Mouse (Mus musculus) forebrain, embryonic 12.5 days (tissue): ENCODE measurements around the gene Anks4b. TPM values are rescaled to one million over a fixed set of nuclear protein-coding genes. Genes with fewer than 3 reads are reported as not detected.

Source experiments
- ATAC-seq: fragments of 200-750 bp; cut with Nextera tagmentation; 2 replicates; pipeline ENCODE4 v1.8.0; 2017; ENCODE audit warnings: moderate TSS enrichment; ENCODE audit not compliant: low FRiP score
- H3K27ac ChIP-seq: fragments of 300-500 bp; sonication (generic); 2 replicates; pipeline ENCODE4 v1.5.1; 2016; ENCODE audit warnings: mild to moderate bottlenecking
- H3K27me3 ChIP-seq: fragments of 300-500 bp; sonication (generic); 2 replicates; pipeline ENCODE4 v1.6.1; 2016; ENCODE audit warnings: mild to moderate bottlenecking
- H3K36me3 ChIP-seq: fragments of 300-500 bp; sonication (generic); replicated peaks from 2 replicates; pipeline ENCODE4 v1.6.1; 2016; ENCODE audit warnings: mild to moderate bottlenecking
- H3K4me1 ChIP-seq: fragments of 300-500 bp; sonication (generic); 2 replicates; pipeline ENCODE4 v1.6.1; 2016
- H3K4me2 ChIP-seq: fragments of 300-500 bp; sonication (generic); 2 replicates; pipeline ENCODE4 v1.6.1; 2016; ENCODE audit warnings: mild to moderate bottlenecking, moderate library complexity
- H3K4me3 ChIP-seq: fragments of 300-500 bp; sonication (generic); replicated peaks from 2 replicates; pipeline ENCODE4 v1.5.1; 2016; ENCODE audit warnings: mild to moderate bottlenecking
- H3K9ac ChIP-seq: fragments of 300-500 bp; sonication (generic); 2 replicates; pipeline ENCODE4 v1.6.1; 2016; ENCODE audit warnings: mild to moderate bottlenecking
- H3K9me3 ChIP-seq: fragments of 300-500 bp; sonication (generic); 2 replicates; pipeline ENCODE4 v1.6.1; 2016
- WGBS: fragments of 180-500 bp; shearing (Covaris S2); methylation state at CpG from one replicate; pipeline ENCODE4 v1.1.7; 2016; 5-methylcytosine and 5-hydroxymethylcytosine counted together
- polyA plus RNA-seq: library from polyadenylated mRNA; unstranded; fragments of >200 nt; fragmentation: Nextera tagmentation; extraction: Ambion mirVana; gene quantifications from 2 replicates; pipeline ENCODE4 v1.2.1, GENCODE M21; 2016

The Anks4b gene
- 0.05 TPM in 1 of 2 replicates, not detected in the other for polyA plus RNA-seq

DNA sequence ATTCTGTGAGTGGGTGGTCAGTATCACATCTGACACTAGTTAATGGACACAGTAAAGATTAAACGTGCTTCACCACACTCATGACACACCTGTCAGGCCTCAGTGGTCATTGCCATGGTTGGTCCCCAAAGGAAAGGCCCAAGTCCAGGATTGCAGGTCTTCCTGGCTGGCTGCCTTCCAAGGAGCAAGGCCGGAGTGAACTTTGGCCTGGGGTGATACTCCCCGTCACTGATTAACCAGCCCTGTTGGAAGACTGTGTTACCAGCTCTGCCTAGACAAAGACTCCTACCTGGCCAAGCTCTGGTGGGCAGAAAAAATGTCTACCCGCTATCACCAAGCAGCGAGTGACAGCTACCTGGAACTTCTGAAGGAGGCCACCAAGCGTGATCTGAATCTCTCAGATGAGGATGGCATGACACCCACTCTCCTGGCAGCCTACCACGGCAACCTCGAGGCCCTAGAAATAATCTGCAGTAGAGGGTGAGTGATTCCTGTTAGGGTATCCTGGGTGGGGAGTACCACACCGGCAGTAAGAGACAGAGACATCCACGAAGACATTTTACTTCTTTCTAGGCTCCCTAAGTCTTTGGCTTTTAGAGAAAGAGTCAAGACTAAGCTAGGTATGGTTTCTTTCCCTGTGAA lies at the start of gene Anks4b:
Gene Anks4b (plus strand): TSS at position 256 of the 642 bp plus-strand sequence.
- Histone ChIP-seq H3K4me3 (no peak within 1 kb of the TSS), H3K27ac (no peak within 1 kb of the TSS), H3K4me1 (no peaks in the 10 kb centered on the region), H3K9ac (no peak within 1 kb of the TSS), H3K4me2 (no peak within 1 kb of the TSS), H3K27me3 (0 out of 2 replicates have a peak, but pooled peaks cover 8% of the 10 kb centered on the region), H3K9me3 (no peaks in the 10 kb centered on the region), H3K36me3 (no peaks in the 10 kb centered on the region)
- ATAC-seq = no peak
- WGBS = 90% methylated on average over 10 of the region's 10 CpGs

DNA sequence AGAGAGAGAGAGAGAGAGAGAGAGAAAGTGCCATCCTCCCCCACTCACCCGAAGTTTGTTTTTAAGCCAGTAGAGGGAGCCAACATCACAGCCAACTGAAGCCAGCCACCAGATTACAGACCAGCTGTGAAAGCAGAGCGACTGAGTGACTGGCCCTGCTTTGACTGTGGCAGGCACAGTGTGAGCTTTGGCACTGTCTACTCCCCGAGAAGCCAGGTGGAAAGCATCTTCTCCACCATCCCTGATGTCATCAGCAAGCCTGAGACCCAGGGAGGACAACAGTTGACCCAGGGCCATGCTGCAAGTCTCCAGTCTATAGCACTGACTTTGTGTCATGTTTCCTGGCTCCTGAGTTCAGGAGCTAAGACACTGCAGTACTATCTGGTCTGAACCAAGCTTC lies 48.8 kb upstream of the Anks4b start:
- ATAC-seq = peak; percentile 55; the same call in 1 of the 2 replicates
- H3K27ac ChIP-seq = no peak overlapping the region

DNA sequence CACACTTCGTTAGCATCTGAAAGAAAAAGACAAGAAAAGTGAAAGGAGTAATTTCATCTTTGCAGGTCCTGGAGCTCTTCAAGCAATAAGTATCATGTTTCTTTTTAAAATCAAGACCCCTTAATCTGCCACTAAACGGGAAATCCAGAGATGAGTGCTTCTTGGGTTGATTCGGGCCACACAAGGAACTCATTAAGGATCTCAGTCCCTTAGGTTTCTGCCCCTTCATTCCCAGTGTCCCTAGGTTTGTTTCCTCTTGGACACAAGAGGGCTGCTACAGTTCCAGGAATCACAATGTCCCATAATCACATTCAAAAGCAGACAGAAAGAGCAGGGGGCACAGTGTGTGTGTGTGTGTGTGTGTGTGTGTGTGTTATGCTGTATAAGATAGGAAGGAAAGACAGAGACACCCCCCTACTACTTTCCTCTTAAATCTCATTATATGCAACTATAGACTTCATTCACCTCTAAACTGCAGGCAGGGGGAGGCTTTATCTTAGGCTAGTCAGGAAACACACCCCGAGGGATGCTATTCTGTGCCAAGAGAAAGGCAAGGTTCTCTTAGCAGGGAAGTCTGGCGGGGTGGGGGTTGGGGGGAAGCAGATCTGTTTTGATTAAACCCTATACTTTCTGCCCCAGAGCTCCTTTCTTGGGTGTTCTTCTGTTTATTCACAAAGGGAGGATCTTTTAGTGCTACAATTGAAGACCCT lies 46.5 kb upstream of the Anks4b start:
- Histone ChIP-seq H3K27me3 (peaks cover 8% of the 10 kb centered on the region; the same call in 1 of the 2 replicates), H3K4me2 (no peak overlapping the region), H3K36me3 (no peaks in the 10 kb centered on the region), H3K4me3 (no peak overlapping the region), H3K27ac (no peak overlapping the region), H3K4me1 (peaks cover 12% of the 10 kb centered on the region; the same call in 1 of the 2 replicates), H3K9ac (no peak overlapping the region), H3K9me3 (no peaks in the 10 kb centered on the region)
- ATAC-seq = no peak
- 8% methylated on average over 5 of the region's 5 CpGs for WGBS

More for the DNA sequence above, 48.8 kb upstream of the Anks4b start:
- Histone ChIP-seq H3K27me3 (peaks cover 8% of the 10 kb centered on the region; the same call in 1 of the 2 replicates), H3K4me3 (no peak overlapping the region), H3K9me3 (no peaks in the 10 kb centered on the region), H3K36me3 (no peaks in the 10 kb centered on the region), H3K9ac (no peak overlapping the region), H3K4me2 (no peak overlapping the region), H3K4me1 (peaks cover 12% of the 10 kb centered on the region; the same call in 1 of the 2 replicates)
- 2% methylated on average over 3 of the region's 3 CpGs for WGBS

DNA sequence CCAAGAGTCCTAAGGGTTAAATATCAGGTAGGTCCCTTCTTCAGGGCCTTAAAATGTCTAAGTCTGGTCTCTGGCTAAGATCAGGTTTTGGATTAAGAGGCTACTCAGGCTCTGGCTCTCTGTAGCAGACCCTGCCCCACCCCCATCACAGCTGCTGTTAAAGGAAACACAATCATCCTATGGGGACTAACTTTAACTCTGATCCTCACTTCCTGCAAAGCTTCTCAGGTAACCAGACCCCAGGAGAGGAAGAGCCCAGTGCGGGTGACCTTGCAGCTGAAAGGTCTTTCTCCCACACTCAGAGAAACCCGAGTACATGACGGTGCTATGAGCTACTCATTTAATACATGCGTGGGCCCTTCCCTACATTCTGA lies 46.0 kb upstream of the Anks4b start:
- no peak for ATAC-seq
- H3K4me1 ChIP-seq = peaks cover 12% of the 10 kb centered on the region; the same call in 1 of the 2 replicates
- no peak overlapping the region for H3K4me2 ChIP-seq
- peaks cover 8% of the 10 kb centered on the region; the same call in 1 of the 2 replicates for H3K27me3 ChIP-seq
- WGBS = 43% methylated on average over 4 of the region's 4 CpGs
- H3K9ac ChIP-seq = no peak overlapping the region
- no peak overlapping the region for H3K4me3 ChIP-seq
- no peak overlapping the region for H3K27ac ChIP-seq
- no peaks in the 10 kb centered on the region for H3K36me3 ChIP-seq
- no peaks in the 10 kb centered on the region for H3K9me3 ChIP-seq

DNA sequence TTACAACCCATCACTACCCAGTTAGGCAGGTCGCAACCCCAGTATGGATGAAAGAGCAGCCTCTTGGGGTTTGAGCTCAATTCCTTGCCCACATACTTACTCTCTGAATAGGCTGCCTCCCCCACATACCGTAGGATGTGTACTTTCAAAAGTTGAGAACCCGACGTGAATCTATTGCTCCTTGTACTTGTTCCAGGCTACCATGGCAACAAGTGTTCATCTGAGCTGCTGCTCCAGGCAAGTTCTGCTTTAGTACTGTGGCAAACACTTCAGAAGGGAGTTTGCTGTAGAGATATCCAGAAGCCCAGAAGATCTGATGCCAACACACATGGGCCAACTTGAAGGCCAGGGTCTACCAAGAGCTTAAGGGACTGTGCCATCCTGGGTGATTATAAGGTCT lies 44.7 kb upstream of the Anks4b start:
- Histone ChIP-seq H3K4me2 (no peak overlapping the region), H3K9me3 (no peaks in the 10 kb centered on the region), H3K27ac (no peak overlapping the region), H3K36me3 (no peaks in the 10 kb centered on the region), H3K9ac (no peak overlapping the region), H3K27me3 (peaks cover 8% of the 10 kb centered on the region; the same call in 1 of the 2 replicates), H3K4me3 (no peak overlapping the region), H3K4me1 (peaks cover 12% of the 10 kb centered on the region; the same call in 1 of the 2 replicates)
- no peak for ATAC-seq
- WGBS = 72% methylated on average over 4 of the region's 4 CpGs

DNA sequence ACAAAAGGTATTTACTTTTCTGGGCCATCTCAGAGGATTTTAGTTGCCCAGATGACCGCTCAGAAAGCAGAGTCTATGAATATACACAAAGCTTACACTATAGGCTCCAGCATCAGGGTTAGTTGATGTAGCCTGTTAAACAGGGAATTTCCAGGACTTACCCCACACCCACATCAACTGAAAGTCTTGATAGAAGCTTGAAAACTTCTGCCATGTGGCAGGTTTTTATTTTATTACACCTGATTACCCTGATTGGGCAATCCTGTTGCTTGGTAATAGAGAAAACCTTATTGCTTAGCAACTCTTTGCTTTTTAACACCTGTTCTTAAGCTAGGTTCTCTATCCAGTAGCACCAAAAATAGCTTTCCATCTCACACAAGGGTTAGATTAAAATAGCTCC lies 30.9 kb upstream of the Anks4b start:
- H3K27me3 ChIP-seq = 0 out of 2 replicates have a peak, but pooled peaks cover 12% of the 10 kb centered on the region
- no peak overlapping the region for H3K27ac ChIP-seq
- H3K36me3 ChIP-seq = no peaks in the 10 kb centered on the region
- no peaks in the 10 kb centered on the region for H3K4me1 ChIP-seq
- 86% methylated on average over 1 of the region's 1 CpGs for WGBS
- ATAC-seq = no peak
- no peak overlapping the region for H3K4me2 ChIP-seq
- no peak overlapping the region for H3K9ac ChIP-seq
- no peak overlapping the region for H3K4me3 ChIP-seq
- H3K9me3 ChIP-seq = no peaks in the 10 kb centered on the region

DNA sequence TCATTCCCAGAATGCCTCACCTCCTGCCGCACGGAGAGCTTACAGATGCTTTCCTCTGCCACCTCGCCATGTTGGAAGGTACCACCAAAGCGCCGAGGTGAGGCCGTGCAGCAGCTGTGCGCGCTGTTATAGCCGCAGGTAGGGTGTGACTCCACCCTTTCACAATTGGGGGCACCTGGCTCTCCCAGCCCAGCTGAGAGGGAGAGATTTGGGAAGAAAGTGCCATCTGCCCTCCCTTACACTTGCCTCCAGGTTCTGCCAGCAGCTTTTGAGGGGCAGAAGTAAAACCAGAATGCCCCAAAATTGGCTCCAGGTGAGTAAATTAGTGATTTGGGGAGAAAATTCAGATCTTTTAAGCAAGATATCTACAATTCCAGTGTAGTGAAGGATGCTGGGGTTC lies 28.5 kb upstream of the Anks4b start, which contains the start of gene Zp2:
Gene Zp2 (minus strand): TSS at position 101 of the 400 bp plus-strand sequence.
- Histone ChIP-seq H3K9me3 (no peaks in the 10 kb centered on the region), H3K36me3 (no peaks in the 10 kb centered on the region), H3K27me3 (peaks cover 18% of the 10 kb centered on the region; the same call in 1 of the 2 replicates), H3K4me1 (no peaks in the 10 kb centered on the region), H3K27ac (no peak within 1 kb of the TSS), H3K9ac (no peak within 1 kb of the TSS), H3K4me2 (no peak within 1 kb of the TSS), H3K4me3 (no peak within 1 kb of the TSS)
- WGBS = 80% methylated on average over 9 of the region's 9 CpGs
- ATAC-seq = no peak

DNA sequence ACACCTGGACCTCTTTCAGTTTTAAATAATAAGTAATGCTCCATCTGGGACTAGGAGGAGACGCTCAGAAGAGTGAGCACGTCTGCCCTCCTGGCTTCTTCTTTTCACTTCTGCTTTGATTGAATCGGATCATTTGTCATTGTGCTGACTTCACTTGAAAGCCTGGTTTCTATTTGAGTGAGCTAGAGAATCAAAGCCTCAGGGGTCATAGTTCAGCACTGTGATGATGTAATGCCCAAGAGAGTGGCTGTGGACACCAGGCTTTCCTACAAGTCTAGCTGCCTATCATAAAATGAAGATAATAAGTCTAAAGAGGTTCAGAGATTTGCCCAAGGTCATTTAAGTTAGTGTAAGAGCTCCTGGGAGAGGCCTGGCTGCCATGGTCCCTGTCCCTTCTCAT lies 23.4 kb upstream of the Anks4b start:
- no peak overlapping the region for H3K4me3 ChIP-seq
- no peak overlapping the region for H3K4me2 ChIP-seq
- 17% methylated on average over 3 of the region's 3 CpGs for WGBS

DNA sequence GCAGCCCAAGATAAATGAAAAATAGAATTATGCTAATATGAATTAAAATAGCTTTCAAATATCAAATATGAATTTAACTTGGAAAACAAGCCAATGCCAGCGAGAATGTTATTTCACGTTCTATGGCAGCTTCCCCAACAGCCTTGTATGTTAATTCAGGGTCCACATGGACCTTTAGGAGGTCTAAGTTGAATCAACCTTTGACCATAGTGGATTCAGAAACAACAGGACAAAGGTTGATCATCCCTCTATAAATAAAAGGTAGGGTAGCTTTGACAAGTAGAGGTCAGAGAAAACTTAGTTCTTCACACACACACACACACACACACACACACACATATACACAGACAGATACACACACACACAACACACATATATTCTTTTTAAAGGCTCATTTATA lies 22.8 kb upstream of the Anks4b start:
- no peak for ATAC-seq
- no peak overlapping the region for H3K27ac ChIP-seq
- H3K9ac ChIP-seq = no peak overlapping the region
- H3K4me1 ChIP-seq = no peaks in the 10 kb centered on the region
- 91% methylated on average over 2 of the region's 2 CpGs for whole genome bisulfite sequencing
- peaks cover 49% of the 10 kb centered on the region for H3K27me3 ChIP-seq
- no peaks in the 10 kb centered on the region for H3K9me3 ChIP-seq
- no peak overlapping the region for H3K4me3 ChIP-seq
- H3K4me2 ChIP-seq = no peak overlapping the region
- H3K36me3 ChIP-seq = no peaks in the 10 kb centered on the region

More for the DNA sequence above, 23.4 kb upstream of the Anks4b start:
- Histone ChIP-seq H3K9me3 (no peaks in the 10 kb centered on the region), H3K36me3 (no peaks in the 10 kb centered on the region), H3K27me3 (peaks cover 43% of the 10 kb centered on the region), H3K9ac (no peak overlapping the region), H3K27ac (no peak overlapping the region), H3K4me1 (no peaks in the 10 kb centered on the region)
- ATAC-seq = no peak

DNA sequence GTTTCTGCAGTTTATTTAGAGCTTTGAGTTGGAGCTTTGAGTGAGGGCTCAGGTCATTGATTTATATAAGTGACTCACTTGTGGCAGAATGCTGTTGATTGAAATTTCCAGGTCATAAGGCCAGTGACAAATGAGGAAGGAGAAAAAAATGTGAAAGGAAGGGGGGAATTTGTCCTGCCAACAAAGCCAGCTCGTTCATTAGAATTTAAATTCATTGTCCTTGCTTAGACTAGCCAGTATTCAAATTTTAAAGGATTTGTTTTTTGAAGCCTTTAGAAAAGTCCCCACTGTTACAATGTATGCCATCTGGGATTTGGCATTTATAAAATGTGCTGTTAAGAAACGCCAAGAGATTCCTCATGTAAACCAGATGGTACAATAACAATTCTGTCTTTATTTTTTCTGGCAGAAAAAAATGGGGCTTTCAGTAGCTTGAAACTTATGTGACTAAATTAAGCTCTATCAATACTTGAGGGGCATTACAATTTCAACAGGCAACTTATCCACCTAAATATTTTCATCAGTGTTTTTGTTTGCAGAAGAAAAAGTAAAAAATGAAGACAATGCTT lies 16.7 kb upstream of the Anks4b start:
- peaks cover 23% of the 10 kb centered on the region for H3K4me1 ChIP-seq
- H3K9ac ChIP-seq = no peak overlapping the region
- no peak overlapping the region for H3K27ac ChIP-seq
- WGBS = 10% methylated on average over 2 of the region's 2 CpGs
- H3K4me2 ChIP-seq = no peak overlapping the region
- peaks cover 66% of the 10 kb centered on the region for H3K27me3 ChIP-seq
- no peaks in the 10 kb centered on the region for H3K36me3 ChIP-seq
- H3K9me3 ChIP-seq = no peaks in the 10 kb centered on the region
- no peak for ATAC-seq
- no peak overlapping the region for H3K4me3 ChIP-seq

DNA sequence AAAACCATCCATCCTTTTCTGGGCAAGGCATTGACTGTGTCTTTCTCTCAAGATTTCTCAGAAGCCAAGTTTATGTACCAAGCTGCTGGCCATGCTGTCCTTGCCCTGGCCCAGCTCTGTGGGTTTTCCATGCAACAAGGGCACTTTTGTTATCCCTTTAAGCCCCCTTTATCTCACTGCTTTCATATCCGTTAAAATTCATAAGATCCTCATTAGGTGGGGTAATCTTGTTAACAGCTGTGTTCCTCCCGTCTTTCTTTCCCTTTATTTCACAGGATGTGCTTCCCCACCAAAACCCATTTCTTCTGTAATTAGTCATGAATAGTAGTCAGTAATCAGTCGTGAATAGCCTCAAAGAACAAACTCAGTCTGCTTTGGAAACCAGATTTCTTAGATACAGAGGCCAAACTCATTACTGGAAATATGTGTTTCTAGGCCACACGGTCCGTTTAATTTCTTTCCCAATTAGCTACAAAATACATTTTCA lies 16.0 kb upstream of the Anks4b start:
- peaks cover 64% of the 10 kb centered on the region for H3K27me3 ChIP-seq

DNA sequence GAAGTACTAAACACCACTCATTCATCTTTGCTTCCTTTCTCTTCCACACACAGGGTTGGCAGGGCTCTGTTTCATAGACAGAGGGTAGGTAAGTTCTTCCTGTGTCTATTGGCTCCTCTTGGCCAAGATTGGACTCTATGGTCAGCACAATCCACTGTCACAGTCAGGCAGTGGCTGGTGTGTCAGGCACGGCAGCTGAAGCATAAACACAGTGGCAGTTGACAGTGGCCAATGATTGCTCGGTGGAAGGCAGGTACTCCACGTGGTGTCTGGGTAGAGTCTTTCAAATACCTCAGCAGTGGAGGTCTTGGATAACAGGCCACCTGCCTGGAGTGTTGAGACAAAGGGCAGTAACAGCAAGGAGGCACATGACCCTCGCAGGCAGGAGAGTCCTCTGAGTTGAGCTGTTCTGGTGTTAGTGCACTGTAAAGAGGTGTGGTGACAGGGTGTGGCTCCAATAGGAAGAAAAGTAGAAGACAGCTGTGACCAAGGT lies 15.5 kb upstream of the Anks4b start:
- Histone ChIP-seq H3K4me1 (peaks cover 23% of the 10 kb centered on the region), H3K27me3 (peaks cover 60% of the 10 kb centered on the region), H3K9me3 (no peaks in the 10 kb centered on the region), H3K36me3 (no peaks in the 10 kb centered on the region), H3K9ac (no peak overlapping the region), H3K4me3 (no peak overlapping the region), H3K4me2 (no peak overlapping the region), H3K27ac (no peak overlapping the region)
- ATAC-seq = peak; percentile 49; the same call in 1 of the 2 replicates
- WGBS = 10% methylated on average over 4 of the region's 4 CpGs

More for the DNA sequence above, 16.0 kb upstream of the Anks4b start:
- H3K4me3 ChIP-seq = no peak overlapping the region
- ATAC-seq = peak; percentile 57
- H3K4me2 ChIP-seq = no peak overlapping the region
- H3K36me3 ChIP-seq = no peaks in the 10 kb centered on the region
- H3K27ac ChIP-seq = no peak overlapping the region
- H3K9ac ChIP-seq = no peak overlapping the region
- peaks cover 23% of the 10 kb centered on the region for H3K4me1 ChIP-seq
- 9% methylated on average over 5 of the region's 5 CpGs for WGBS
- no peaks in the 10 kb centered on the region for H3K9me3 ChIP-seq
